Mouse (Mus musculus): ENCODE measurements around the gene Pla2g3.

DNA sequence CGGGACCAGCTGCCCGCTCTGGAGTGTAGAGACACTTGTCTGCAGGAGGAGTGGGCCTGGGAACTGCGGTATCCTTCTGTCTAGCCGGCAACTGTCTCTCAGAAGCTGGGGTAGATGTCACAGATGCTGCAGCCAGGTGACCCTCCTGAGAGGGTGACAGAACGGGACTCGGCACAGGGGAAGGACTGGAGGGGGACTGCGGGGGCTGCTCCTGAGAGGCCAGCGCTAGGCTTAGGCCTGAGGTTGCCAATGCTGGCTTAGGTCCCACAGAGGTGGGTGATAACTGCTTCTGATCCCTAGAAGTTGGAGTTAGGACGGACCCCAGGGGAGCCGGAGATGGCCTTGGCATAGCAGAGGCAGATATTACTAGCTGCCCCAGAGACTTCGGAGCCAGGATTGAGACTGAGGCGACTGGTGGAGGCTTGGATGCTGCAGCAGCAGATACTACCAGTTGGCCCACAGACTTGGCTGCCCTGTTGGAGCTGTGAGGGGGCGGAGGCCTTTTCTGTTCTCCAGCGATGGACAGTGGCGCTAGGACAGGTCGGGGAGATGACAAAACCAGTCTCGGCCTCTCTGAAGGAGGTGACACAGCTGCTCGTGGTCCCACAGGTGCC, 14.5 kb downstream of the Pla2g3 start:
- TF ChIP-seq POLR2A (IDR thresholded peaks at IDR 0.05; ENCODE audit: borderline replicate concordance, low read depth, low read length) (no peak), CTCF (IDR thresholded peaks at IDR 0.05; ENCODE audit: low read depth, low read length) (no peak)

Measured in bone marrow macrophage, adult 2 months (primary cell).